Mouse (Mus musculus) kidney, embryonic 14.5 days (tissue): ENCODE results near the gene Gm9913. TPM values are rescaled to one million over a fixed set of nuclear protein-coding genes. Genes with fewer than 3 reads are reported as not detected.

Experiments
- ATAC-seq: fragments of 200-750 bp; cut with Nextera tagmentation; 2 replicates; pipeline ENCODE4 v1.8.0; 2017; ENCODE audit warnings: moderate number of reproducible peaks, mild to moderate bottlenecking, moderate TSS enrichment, moderate library complexity; ENCODE audit not compliant: low FRiP score, low TSS enrichment
- H3K27ac ChIP-seq: fragments of 300-500 bp; sonication (generic); 2 replicates; pipeline ENCODE4 v1.5.1; 2014; ENCODE audit warnings: low read depth, mild to moderate bottlenecking, low read length, moderate library complexity, mixed read lengths
- H3K27me3 ChIP-seq: fragments of 300-500 bp; sonication (generic); 2 replicates; pipeline ENCODE4 v1.6.1; 2014; ENCODE audit warnings: mild to moderate bottlenecking, low read length; ENCODE audit not compliant: control insufficient read depth, insufficient read depth
- H3K36me3 ChIP-seq: fragments of 300-500 bp; sonication (generic); 2 replicates; pipeline ENCODE4 v1.6.1; 2014; ENCODE audit warnings: low read length, mixed read lengths; ENCODE audit not compliant: control insufficient read depth, insufficient read depth
- H3K4me1 ChIP-seq: fragments of 300-500 bp; sonication (generic); 2 replicates; pipeline ENCODE4 v1.6.1; 2014; ENCODE audit warnings: low read length, mixed read lengths; ENCODE audit not compliant: control insufficient read depth, insufficient read depth
- H3K4me2 ChIP-seq: fragments of 300-500 bp; sonication (generic); replicated peaks from 2 replicates; pipeline ENCODE4 v1.6.1; 2014; ENCODE audit warnings: low read depth, mild to moderate bottlenecking, low read length
- H3K4me3 ChIP-seq: fragments of 300-500 bp; sonication (generic); 2 replicates; pipeline ENCODE4 v1.5.1; 2014; ENCODE audit warnings: mild to moderate bottlenecking, low read length
- H3K9ac ChIP-seq: fragments of 300-500 bp; sonication (generic); 2 replicates; pipeline ENCODE4 v1.6.1; 2014; ENCODE audit warnings: low read depth, mild to moderate bottlenecking, low read length, moderate library complexity
- H3K9me3 ChIP-seq: fragments of 300-500 bp; sonication (generic); 2 replicates; pipeline ENCODE4 v1.6.1; 2016; ENCODE audit warnings: low read length; ENCODE audit not compliant: control insufficient read depth
- WGBS: fragments of 180-500 bp; shearing (Covaris S2); extraction: QIAGEN DNeasy Blood & Tissue Kit; methylation state at CpG from one replicate; pipeline ENCODE4 v1.1.7; 2014; 5-methylcytosine and 5-hydroxymethylcytosine counted together
- polyA plus RNA-seq: library from polyadenylated mRNA; unstranded; fragments of >200 nt; fragmentation: Nextera tagmentation; extraction: Ambion mirVana; gene quantifications from 2 replicates; pipeline ENCODE4 v1.2.1, GENCODE M21; 2014

The Gm9913 gene
- polyA plus RNA-seq, 1 experiment from 2014 or later: 0.57 TPM

GRCm38 (mm10) chr2:125526566-125526965 is 21.7 kb downstream of the Gm9913 start:
- H3K36me3 ChIP-seq: no peaks in the 10 kb centered on the region
- 83% methylated on average over 5 of the region's 5 CpGs for WGBS
- H3K27ac ChIP-seq: no peak overlapping the region
- no peak overlapping the region for H3K4me2 ChIP-seq
- H3K9ac ChIP-seq: no peak overlapping the region
- no peaks in the 10 kb centered on the region for H3K4me1 ChIP-seq
- H3K27me3 ChIP-seq: no peaks in the 10 kb centered on the region
- no peaks in the 10 kb centered on the region for H3K9me3 ChIP-seq
- ATAC-seq: no peak
- H3K4me3 ChIP-seq: no peak overlapping the region

- ATAC-seq: no peak
- no peak overlapping the region for H3K4me2 ChIP-seq
- H3K27me3 ChIP-seq: no peaks in the 10 kb centered on the region
- H3K9me3 ChIP-seq: no peaks in the 10 kb centered on the region
- H3K4me1 ChIP-seq: no peaks in the 10 kb centered on the region
- H3K36me3 ChIP-seq: no peaks in the 10 kb centered on the region
- 81% methylated on average over 6 of the region's 6 CpGs for WGBS
- H3K4me3 ChIP-seq: no peak overlapping the region
- no peak overlapping the region for H3K27ac ChIP-seq
- no peak overlapping the region for H3K9ac ChIP-seq
Observed at GRCm38 (mm10) chr2:125530665-125531064, 25.8 kb downstream of the Gm9913 start.

GRCm38 (mm10) chr2:125539640-125540039 is 34.8 kb downstream of the Gm9913 start:
- H3K36me3 ChIP-seq: no peaks in the 10 kb centered on the region
- H3K9ac ChIP-seq: no peak overlapping the region
- H3K27ac ChIP-seq: no peak overlapping the region
- H3K4me3 ChIP-seq: no peak overlapping the region
- no peak overlapping the region for H3K4me2 ChIP-seq
- H3K4me1 ChIP-seq: 0 out of 2 replicates have a peak, but pooled peaks cover 3% of the 10 kb centered on the region
- no peak for ATAC-seq
- H3K9me3 ChIP-seq: no peaks in the 10 kb centered on the region
- 87% methylated on average over 3 of the region's 3 CpGs for WGBS
- H3K27me3 ChIP-seq: no peaks in the 10 kb centered on the region

- Histone ChIP-seq H3K36me3 (no peaks in the 10 kb centered on the region), H3K4me2 (no peak overlapping the region), H3K4me1 (0 out of 2 replicates have a peak, but pooled peaks cover 3% of the 10 kb centered on the region), H3K4me3 (no peak overlapping the region), H3K27ac (no peak overlapping the region), H3K9me3 (no peaks in the 10 kb centered on the region), H3K27me3 (no peaks in the 10 kb centered on the region), H3K9ac (no peak overlapping the region)
- ATAC-seq: no peak
- 68% methylated on average over 7 of the region's 7 CpGs for WGBS
Observed at GRCm38 (mm10) chr2:125540579-125540978, 35.7 kb downstream of the Gm9913 start.

GRCm38 (mm10) chr2:125541451-125541850 is 36.6 kb downstream of the Gm9913 start:
- WGBS: 79% methylated on average over 7 of the region's 7 CpGs
- Histone ChIP-seq H3K27ac (no peak overlapping the region), H3K9me3 (no peaks in the 10 kb centered on the region; the same call in 1 of the 2 replicates), H3K4me3 (no peak overlapping the region), H3K36me3 (no peaks in the 10 kb centered on the region), H3K9ac (no peak overlapping the region), H3K27me3 (no peaks in the 10 kb centered on the region), H3K4me1 (0 out of 2 replicates have a peak, but pooled peaks cover 3% of the 10 kb centered on the region), H3K4me2 (no peak overlapping the region)
- ATAC-seq: no peak

GRCm38 (mm10) chr2:125543646-125544045 is 38.8 kb downstream of the Gm9913 start:
- WGBS: 67% methylated on average over 1 of the region's 1 CpGs
- Histone ChIP-seq H3K9ac (no peak overlapping the region), H3K36me3 (no peaks in the 10 kb centered on the region), H3K4me1 (0 out of 2 replicates have a peak, but pooled peaks cover 3% of the 10 kb centered on the region), H3K9me3 (no peaks in the 10 kb centered on the region; the same call in 1 of the 2 replicates), H3K4me3 (no peak overlapping the region), H3K27me3 (no peaks in the 10 kb centered on the region), H3K4me2 (no peak overlapping the region), H3K27ac (no peak overlapping the region)
- ATAC-seq: no peak

GRCm38 (mm10) chr2:125544986-125545385 is 40.1 kb downstream of the Gm9913 start:
- WGBS: 62% methylated on average over 3 of the region's 3 CpGs
- H3K4me1 ChIP-seq: 0 out of 2 replicates have a peak, but pooled peaks cover 3% of the 10 kb centered on the region
- no peak overlapping the region for H3K4me3 ChIP-seq
- H3K27me3 ChIP-seq: no peaks in the 10 kb centered on the region
- no peaks in the 10 kb centered on the region for H3K36me3 ChIP-seq
- H3K9ac ChIP-seq: no peak overlapping the region
- H3K4me2 ChIP-seq: no peak overlapping the region
- H3K9me3 ChIP-seq: no peaks in the 10 kb centered on the region; the same call in 1 of the 2 replicates
- H3K27ac ChIP-seq: no peak overlapping the region
- no peak for ATAC-seq

GRCm38 (mm10) chr2:125548806-125549578 is 44.1 kb downstream of the Gm9913 start:
- Histone ChIP-seq H3K4me2 (no peak overlapping the region), H3K27me3 (no peaks in the 10 kb centered on the region), H3K4me1 (0 out of 2 replicates have a peak, but pooled peaks cover 3% of the 10 kb centered on the region), H3K4me3 (no peak overlapping the region), H3K9me3 (no peaks in the 10 kb centered on the region; the same call in 1 of the 2 replicates), H3K27ac (no peak overlapping the region), H3K36me3 (no peaks in the 10 kb centered on the region), H3K9ac (no peak overlapping the region)
- 63% methylated on average over 1 of the region's 1 CpGs for WGBS
- ATAC-seq: no peak

- H3K36me3 ChIP-seq: no peaks in the 10 kb centered on the region
- no peaks in the 10 kb centered on the region for H3K4me1 ChIP-seq
- no peaks in the 10 kb centered on the region for H3K9me3 ChIP-seq
- H3K4me3 ChIP-seq: no peak overlapping the region
- no peak; the same call in 1 of the 2 replicates for ATAC-seq
- H3K4me2 ChIP-seq: no peak overlapping the region
- H3K27me3 ChIP-seq: no peaks in the 10 kb centered on the region
- H3K9ac ChIP-seq: no peak overlapping the region
- H3K27ac ChIP-seq: no peak overlapping the region
- 75% methylated on average over 6 of the region's 6 CpGs for WGBS
Observed at GRCm38 (mm10) chr2:125555830-125556229, 50.9 kb downstream of the Gm9913 start.
